Mouse (Mus musculus) lung, embryonic 14.5 days (tissue): ENCODE measurements around the gene Taok3. TPM values are rescaled to one million over a fixed set of nuclear protein-coding genes. Genes with fewer than 3 reads are reported as not detected.

Source experiments
- ATAC-seq: fragments of 200-750 bp; cut with Nextera tagmentation; 2 replicates; pipeline ENCODE4 v1.8.0; 2017; ENCODE audit warnings: mild to moderate bottlenecking, moderate TSS enrichment, moderate library complexity; ENCODE audit not compliant: insufficient read depth
- DNase-seq: peaks from one replicate; pipeline ENCODE4 v3.0.0-alpha.2; 2015
- H3K27ac ChIP-seq: fragments of 300-500 bp; sonication (generic); 2 replicates; pipeline ENCODE4 v1.5.1; 2014; ENCODE audit warnings: low read depth, mild to moderate bottlenecking, moderate library complexity
- H3K27me3 ChIP-seq: fragments of 300-500 bp; sonication (generic); 2 replicates; pipeline ENCODE4 v1.6.1; 2014; ENCODE audit warnings: low read length, control low read depth; ENCODE audit not compliant: insufficient read depth
- H3K36me3 ChIP-seq: fragments of 300-500 bp; sonication (generic); 2 replicates; pipeline ENCODE4 v1.6.1; 2014; ENCODE audit warnings: control low read depth; ENCODE audit not compliant: insufficient read depth
- H3K4me1 ChIP-seq: fragments of 300-500 bp; sonication (generic); 2 replicates; pipeline ENCODE4 v1.6.1; 2014; ENCODE audit warnings: antibody characterized with exemption, control low read depth; ENCODE audit not compliant: insufficient read depth
- H3K4me2 ChIP-seq: fragments of 300-500 bp; sonication (generic); 2 replicates; pipeline ENCODE4 v1.6.1; 2014; ENCODE audit warnings: mild to moderate bottlenecking
- H3K4me3 ChIP-seq: fragments of 300-500 bp; sonication (generic); 2 replicates; pipeline ENCODE4 v1.5.1; 2014; ENCODE audit warnings: low read depth, low read length
- H3K9ac ChIP-seq: fragments of 300-500 bp; sonication (generic); 2 replicates; pipeline ENCODE4 v1.6.1; 2014
- H3K9me3 ChIP-seq: fragments of 300-500 bp; sonication (generic); 2 replicates; pipeline ENCODE4 v1.6.1; 2016; ENCODE audit warnings: low read depth, low read length, control low read depth
- CTCF ChIP-seq: IDR thresholded peaks from 2 replicates; pipeline ENCODE4 v1.5.1; 2016; ENCODE audit warnings: antibody characterized with exemption, low read depth
- WGBS: fragments of 180-500 bp; shearing (Covaris S2); extraction: QIAGEN DNeasy Blood & Tissue Kit; methylation state at CpG from one replicate; pipeline ENCODE4 v1.1.7; 2014; 5-methylcytosine and 5-hydroxymethylcytosine counted together
- polyA plus RNA-seq: library from polyadenylated mRNA; unstranded; fragments of >200 nt; fragmentation: Nextera tagmentation; extraction: Ambion mirVana; gene quantifications from 2 replicates; pipeline ENCODE4 v1.2.1, GENCODE M21; 2014

Taok3 gene
- polyA plus RNA-seq, 1 experiment from 2014 or later: 18.8 TPM

DNA sequence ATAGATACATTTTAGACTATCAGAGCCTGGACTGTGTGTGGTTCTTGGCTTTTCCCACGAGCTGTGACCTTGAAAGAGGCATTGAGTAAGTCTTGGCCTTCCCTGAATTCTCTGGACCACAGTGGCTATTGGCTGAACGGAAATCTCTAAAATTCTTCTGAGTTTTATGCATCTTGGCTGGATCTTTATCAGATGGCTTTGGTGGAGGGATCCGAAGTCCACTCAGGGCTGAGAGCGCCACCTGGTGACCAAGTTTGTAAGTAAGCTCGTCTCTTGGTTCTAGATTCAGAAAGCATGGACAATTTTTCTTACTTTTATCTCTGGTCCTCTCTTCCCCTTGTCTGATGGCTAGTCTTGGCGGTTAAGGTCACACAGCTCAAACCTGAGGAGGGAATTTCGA, 185.0 kb downstream of the Taok3 start:
- peak; percentile 63 for TF ChIP-seq CTCF
- no peak overlapping the region for H3K4me3 ChIP-seq
- 62% methylated on average over 7 of the region's 7 CpGs for WGBS
- H3K9ac ChIP-seq: no peak overlapping the region
- no peaks in the 10 kb centered on the region for H3K36me3 ChIP-seq
- H3K27ac ChIP-seq: no peak overlapping the region
- no peaks in the 10 kb centered on the region for H3K4me1 ChIP-seq
- no peaks in the 10 kb centered on the region for H3K27me3 ChIP-seq
- no peak overlapping the region for H3K4me2 ChIP-seq
- no peak for ATAC-seq
- peak; percentile 90 for DNase-seq
- no peaks in the 10 kb centered on the region for H3K9me3 ChIP-seq

DNA sequence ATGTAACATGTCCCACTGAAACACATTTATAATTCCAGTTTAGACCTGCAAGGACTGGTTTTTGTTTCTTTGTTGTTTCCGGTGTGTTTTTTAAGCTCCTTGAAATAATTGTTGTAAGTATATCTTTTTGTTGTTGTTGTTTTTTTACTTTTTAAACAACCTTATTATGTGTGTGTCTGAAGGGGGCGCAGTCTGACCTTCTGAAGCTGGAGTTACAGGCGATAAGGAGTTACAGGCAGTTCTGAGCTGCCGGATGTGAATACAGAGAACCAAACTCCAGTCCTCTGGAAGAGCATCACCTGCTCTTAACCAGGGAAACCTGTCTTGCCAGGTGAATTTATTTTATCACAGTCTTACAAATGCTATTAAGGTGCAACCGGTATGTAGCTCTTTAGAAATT, 185.8 kb downstream of the Taok3 start:
- no peaks in the 10 kb centered on the region for H3K4me1 ChIP-seq
- 83% methylated on average over 5 of the region's 5 CpGs for WGBS

DNA sequence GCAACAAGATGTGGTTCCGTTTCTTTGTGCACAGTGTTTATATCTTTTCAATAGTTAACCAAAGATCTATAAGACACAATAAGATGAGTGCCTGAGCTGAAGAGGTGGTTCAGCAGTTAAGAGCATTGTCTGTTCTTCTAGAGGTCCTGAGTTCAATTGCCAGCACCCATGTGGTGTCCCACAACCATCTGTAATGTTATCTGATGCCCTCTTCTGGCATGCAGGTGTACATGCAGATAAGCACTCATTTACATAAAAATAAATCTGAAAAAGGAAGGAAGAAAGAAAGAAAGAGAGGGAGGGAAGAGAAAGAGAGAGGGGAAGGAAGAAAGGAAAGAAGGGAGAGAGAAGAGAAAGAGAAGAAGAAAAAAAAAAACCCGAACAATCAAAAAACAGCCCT, 186.9 kb downstream of the Taok3 start:
- no peak overlapping the region for H3K4me2 ChIP-seq
- no peak overlapping the region for H3K9ac ChIP-seq
- no peaks in the 10 kb centered on the region for H3K27me3 ChIP-seq
- no peaks in the 10 kb centered on the region for H3K4me1 ChIP-seq
- H3K36me3 ChIP-seq: no peaks in the 10 kb centered on the region
- DNase-seq (no peak), ATAC-seq (no peak)
- WGBS: 92% methylated on average over 2 of the region's 2 CpGs
- TF ChIP-seq CTCF: peak; percentile 10; the same call in 1 of the 2 replicates
- no peak overlapping the region for H3K4me3 ChIP-seq
- no peak overlapping the region for H3K27ac ChIP-seq
- H3K9me3 ChIP-seq: no peaks in the 10 kb centered on the region

More for the DNA sequence above, 185.8 kb downstream of the Taok3 start:
- no peak overlapping the region for H3K27ac ChIP-seq
- H3K9ac ChIP-seq: no peak overlapping the region
- no peaks in the 10 kb centered on the region for H3K27me3 ChIP-seq
- no peak for DNase-seq
- H3K9me3 ChIP-seq: no peaks in the 10 kb centered on the region
- no peaks in the 10 kb centered on the region for H3K36me3 ChIP-seq
- H3K4me2 ChIP-seq: no peak overlapping the region
- no peak for TF ChIP-seq CTCF
- no peak for ATAC-seq
- no peak overlapping the region for H3K4me3 ChIP-seq

DNA sequence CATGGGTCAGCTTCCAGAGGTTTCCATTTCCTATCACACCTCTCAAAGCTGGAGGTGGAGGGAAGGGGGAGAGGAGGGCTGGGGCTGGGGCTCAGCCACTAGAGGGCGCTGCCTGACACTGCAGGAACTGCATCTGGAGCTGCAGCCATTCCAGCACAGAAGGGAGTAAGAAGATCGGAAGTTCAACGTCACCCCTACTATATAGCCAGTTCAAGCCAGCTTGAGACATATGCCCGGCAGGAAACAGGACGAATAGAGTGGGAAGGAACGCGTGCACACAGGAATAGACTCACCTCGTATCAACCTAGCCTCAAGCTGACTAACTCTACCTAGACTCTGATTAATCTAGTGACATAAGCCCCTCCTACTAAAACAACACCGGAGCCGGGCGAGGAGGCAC, 187.8 kb downstream of the Taok3 start:
- ATAC-seq (peak; percentile 54; the same call in 1 of the 2 replicates), DNase-seq (peak; percentile 83)
- Histone ChIP-seq H3K4me3 (no peak overlapping the region), H3K9ac (no peak overlapping the region), H3K4me1 (no peaks in the 10 kb centered on the region), H3K27me3 (no peaks in the 10 kb centered on the region), H3K4me2 (no peak overlapping the region), H3K9me3 (no peaks in the 10 kb centered on the region), H3K36me3 (no peaks in the 10 kb centered on the region), H3K27ac (no peak overlapping the region)
- 28% methylated on average over 11 of the region's 11 CpGs for WGBS
- peak; percentile 83 for TF ChIP-seq CTCF

DNA sequence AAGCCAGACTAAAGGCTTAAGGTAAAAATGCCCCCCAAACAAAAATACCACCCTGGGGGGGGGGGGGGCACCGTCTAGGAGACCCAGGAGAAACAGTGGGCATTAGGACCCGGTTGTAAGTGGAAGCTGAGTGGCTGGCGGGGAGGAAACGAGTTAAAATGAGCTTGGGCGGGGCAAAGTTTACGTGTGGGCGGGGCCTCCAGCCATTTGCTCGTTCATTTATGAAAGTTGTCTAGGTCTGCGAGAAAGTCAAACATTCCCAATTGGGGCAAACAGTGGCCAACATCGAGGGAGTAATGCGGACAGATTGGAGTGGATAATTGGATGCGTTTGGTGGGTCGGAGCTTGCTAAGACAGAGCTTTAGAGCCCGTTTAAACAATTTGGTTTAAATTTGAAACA, 193.5 kb downstream of the Taok3 start:
- Histone ChIP-seq H3K9me3 (no peaks in the 10 kb centered on the region), H3K4me2 (peak overlapping the region; percentile 60), H3K36me3 (no peaks in the 10 kb centered on the region), H3K9ac (peak overlapping the region; percentile 28; the same call in 1 of the 2 replicates), H3K27me3 (no peaks in the 10 kb centered on the region), H3K4me3 (peak overlapping the region; percentile 30), H3K4me1 (no peaks in the 10 kb centered on the region), H3K27ac (peak overlapping the region; percentile 83; the same call in 1 of the 2 replicates)
- ATAC-seq (peak; percentile 39; the same call in 1 of the 2 replicates), DNase-seq (peak; percentile 88)
- no peak for TF ChIP-seq CTCF
- WGBS: 8% methylated on average over 14 of the region's 14 CpGs

DNA sequence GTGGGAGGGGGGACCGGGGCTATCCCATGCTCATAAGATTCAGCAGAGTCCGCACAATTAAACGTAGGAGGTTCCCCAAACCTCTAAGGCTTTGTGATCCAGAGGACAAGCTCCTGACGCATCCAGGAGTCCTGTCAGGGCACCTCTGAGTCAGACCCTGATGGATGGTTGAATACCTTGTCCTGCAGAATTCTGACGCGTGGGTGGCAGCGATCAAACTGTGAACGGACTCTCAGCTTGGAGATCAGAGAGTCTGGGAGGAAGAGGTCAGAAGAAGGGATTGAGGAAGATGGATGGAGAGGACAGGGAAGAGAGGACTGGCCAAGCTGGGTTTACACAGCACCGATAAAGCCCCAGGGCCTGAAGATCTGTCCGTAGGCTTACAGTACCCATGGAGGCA, 194.0 kb downstream of the Taok3 start:
- DNase-seq: no peak
- ATAC-seq: peak; percentile 23; the same call in 1 of the 2 replicates
- peak overlapping the region; percentile 28 for H3K9ac ChIP-seq
- WGBS: 11% methylated on average over 10 of the region's 10 CpGs
- TF ChIP-seq CTCF: no peak
- H3K4me2 ChIP-seq: peak overlapping the region; percentile 60
- H3K36me3 ChIP-seq: no peaks in the 10 kb centered on the region
- no peaks in the 10 kb centered on the region for H3K9me3 ChIP-seq
- H3K27me3 ChIP-seq: no peaks in the 10 kb centered on the region
- peak overlapping the region; percentile 30; the same call in 1 of the 2 replicates for H3K4me3 ChIP-seq
- H3K27ac ChIP-seq: peak overlapping the region; percentile 83
- H3K4me1 ChIP-seq: no peaks in the 10 kb centered on the region

DNA sequence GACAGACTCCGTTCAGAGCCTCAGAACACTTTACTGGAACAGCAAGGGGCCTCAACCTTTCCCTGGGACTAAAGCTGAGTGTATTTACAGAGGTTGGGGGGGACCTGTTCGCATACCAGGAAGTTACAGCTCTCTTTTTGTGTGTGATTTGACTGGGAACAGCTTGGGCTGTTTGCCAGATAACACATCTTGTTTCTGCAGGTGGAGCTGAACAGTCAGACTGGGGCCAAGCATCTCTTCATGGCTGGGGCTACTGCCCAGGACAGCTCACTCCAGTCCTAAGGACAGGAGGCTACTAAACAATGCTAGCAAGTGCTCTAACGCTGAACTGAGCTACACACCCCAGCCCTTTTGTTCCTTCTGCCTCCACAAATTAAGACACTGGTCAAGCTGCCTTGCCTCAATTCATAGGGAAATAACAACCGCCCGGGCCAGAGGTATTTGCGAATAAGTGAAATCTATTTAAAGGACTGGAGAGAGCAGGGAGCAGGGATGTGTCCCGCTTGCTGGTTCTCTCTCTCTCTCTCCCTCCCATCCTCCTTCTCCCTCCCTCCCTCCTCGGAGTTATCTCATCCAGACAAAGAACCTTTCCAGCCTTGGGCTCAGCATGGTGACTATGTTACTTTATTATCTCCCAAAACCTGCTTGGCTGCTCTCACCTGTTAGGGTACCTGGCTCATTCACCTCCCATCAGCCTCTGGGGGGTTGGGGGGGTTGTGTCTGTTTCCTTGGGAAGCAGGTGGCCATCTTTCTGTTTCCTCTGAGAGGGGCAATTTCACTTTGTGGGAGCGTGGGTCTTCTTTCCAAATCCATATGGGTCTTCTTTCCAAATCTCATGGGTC, 194.9 kb downstream of the Taok3 start:
- peak; percentile 74 for DNase-seq

More for the DNA sequence above, 194.9 kb downstream of the Taok3 start:
- Histone ChIP-seq H3K27me3 (no peaks in the 10 kb centered on the region), H3K9me3 (no peaks in the 10 kb centered on the region), H3K36me3 (no peaks in the 10 kb centered on the region), H3K9ac (no peak overlapping the region), H3K27ac (peak overlapping the region; percentile 89), H3K4me2 (peak overlapping the region; percentile 60), H3K4me1 (no peaks in the 10 kb centered on the region), H3K4me3 (no peak overlapping the region)
- ATAC-seq: peak; percentile 50
- WGBS: 30% methylated on average over 9 of the region's 9 CpGs
- TF ChIP-seq CTCF: no peak
